In the genomic region with DNA sequence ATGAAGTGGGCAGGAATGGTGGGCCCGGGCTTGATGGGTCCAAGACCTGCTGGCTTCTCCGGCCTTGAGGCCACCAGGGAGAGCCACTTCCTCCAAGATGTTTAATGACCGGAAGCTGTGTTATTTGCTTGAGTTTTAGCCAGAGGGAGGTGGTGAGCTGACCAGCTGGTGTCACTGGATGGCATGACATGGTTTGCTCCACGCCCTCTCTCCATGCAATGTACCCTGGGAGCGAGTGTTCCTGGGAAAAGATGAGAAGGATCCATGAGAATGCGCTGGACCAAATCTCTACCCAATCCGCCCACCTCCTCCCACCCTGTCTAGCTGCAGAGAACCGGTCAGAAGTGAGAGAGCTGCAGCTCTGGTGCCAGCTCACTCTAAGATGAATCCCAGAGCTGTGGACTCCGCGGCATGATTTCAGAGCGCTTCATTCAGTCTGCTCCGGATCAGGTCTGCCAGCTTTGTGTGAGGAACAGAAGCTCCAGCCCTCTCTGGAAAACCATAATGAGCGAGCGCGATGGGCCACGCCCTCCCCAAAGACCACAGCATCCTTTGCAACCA, we compare ENCODE assay signal across 20 mouse cellular contexts.
DNase-seq lines count a peak whose midpoint lies in the region; ATAC-seq and TF ChIP-seq lines count a peak whose summit lies in the region.
"Had no signal": no experiment of that assay in that cellular context is flagged by ENCODE, and none has a peak within 500 bp of the region (broad histone marks: within the 10 kb centered on the region; RNA-seq: fewer than 3 reads in every experiment).

No protein-coding gene starts in this region.

- H3K36me3 ChIP-seq in forebrain, postnatal 0 days (ENCODE audit: insufficient read depth), result no peaks in the 10 kb centered on the region
- H3K36me3 ChIP-seq in forebrain, embryonic 15.5 days, result peaks cover 5% of the 10 kb centered on the region; the same call in 1 of the 2 replicates
- H3K36me3 ChIP-seq in kidney, embryonic 14.5 days (ENCODE audit: control insufficient read depth, insufficient read depth, low read length), result no peaks in the 10 kb centered on the region
- H3K36me3 ChIP-seq: heart, embryonic 15.5 days; liver, embryonic 15.5 days; neural tube, embryonic 12.5 days had no signal

- no peak overlapping the region for H3K9ac ChIP-seq in forebrain, postnatal 0 days
- no peak overlapping the region for H3K9ac ChIP-seq in forebrain, embryonic 15.5 days (replicated peaks)
- no peak overlapping the region for H3K9ac ChIP-seq in kidney, embryonic 14.5 days (ENCODE audit: low read depth, low read length)
- H3K9ac ChIP-seq: heart, embryonic 15.5 days; hindbrain, embryonic 14.5 days; liver, embryonic 15.5 days; neural tube, embryonic 12.5 days had no signal

- 91% methylated on average over 16 of the region's 16 CpGs for WGBS in forebrain, postnatal 0 days
- WGBS in forebrain, embryonic 15.5 days, result 91% methylated on average over 16 of the region's 16 CpGs
- 78% methylated on average over 16 of the region's 16 CpGs for WGBS in kidney, embryonic 14.5 days

- TF ChIP-seq CTCF in forebrain, postnatal 0 days (IDR thresholded peaks at IDR 0.05; ENCODE audit: low read depth), result 0 out of 2 replicates have a peak, but pooled peaks have one; percentile 9

- H3K4me1 ChIP-seq in forebrain, postnatal 0 days (ENCODE audit: insufficient read depth), result no peaks in the 10 kb centered on the region
- H3K4me1 ChIP-seq in forebrain, embryonic 15.5 days, result peaks cover 9% of the 10 kb centered on the region
- H3K4me1 ChIP-seq in kidney, embryonic 14.5 days (ENCODE audit: control insufficient read depth, insufficient read depth, low read length), result peaks cover 16% of the 10 kb centered on the region

- ATAC-seq in forebrain, postnatal 0 days, result no peak
- no peak for ATAC-seq in forebrain, embryonic 15.5 days (replicated peaks)
- peak; percentile 47 for ATAC-seq in kidney, embryonic 14.5 days (ENCODE audit: low FRiP score, low TSS enrichment)
- ATAC-seq: forebrain, embryonic 14.5 days; Patski had no signal

- no peaks in the 10 kb centered on the region for H3K27me3 ChIP-seq in forebrain, postnatal 0 days (ENCODE audit: insufficient read depth, low read length)
- no peaks in the 10 kb centered on the region for H3K27me3 ChIP-seq in forebrain, embryonic 15.5 days
- no peaks in the 10 kb centered on the region for H3K27me3 ChIP-seq in kidney, embryonic 14.5 days (ENCODE audit: control insufficient read depth, insufficient read depth, low read length)
- H3K27me3 ChIP-seq: CH12.LX; heart, embryonic 15.5 days; neural tube, embryonic 12.5 days; Patski had no signal

- no peak overlapping the region for H3K27ac ChIP-seq in forebrain, postnatal 0 days (ENCODE audit: low read depth, low read length)
- no peak overlapping the region for H3K27ac ChIP-seq in forebrain, embryonic 15.5 days (replicated peaks)
- H3K27ac ChIP-seq in kidney, embryonic 14.5 days (ENCODE audit: low read depth, low read length), result 0 out of 2 replicates have a peak overlapping the region, but pooled peaks have one; percentile 3
- H3K27ac ChIP-seq: heart, adult 2 months; heart, embryonic 15.5 days; hindbrain, embryonic 14.5 days; liver, embryonic 15.5 days; neural tube, embryonic 12.5 days had no signal

- no peak for DNase-seq in forebrain, postnatal 0 days
- no peak for DNase-seq in kidney, adult 18-20 months
- peak; percentile 44 for DNase-seq in right cerebral cortex, adult 18-20 months
- DNase-seq in right cerebral cortex, postnatal 25 days, result no peak
- DNase-seq in thymus, postnatal 36 days, result no peak
- no peak for DNase-seq in adrenal gland, postnatal 10 days
- DNase-seq: cerebellum, adult 9-10 months; heart, adult 2 months; kidney, adult 8-10 months; lung, postnatal 14 days; right cerebral cortex, postnatal 14 days had no signal

- H3K4me3 ChIP-seq in forebrain, postnatal 0 days (ENCODE audit: low read depth, low read length), result no peak overlapping the region
- H3K4me3 ChIP-seq in forebrain, embryonic 15.5 days, result no peak overlapping the region
- no peak overlapping the region for H3K4me3 ChIP-seq in kidney, embryonic 14.5 days (ENCODE audit: low read length)
- H3K4me3 ChIP-seq: heart, adult 2 months; heart, embryonic 15.5 days; liver, embryonic 15.5 days; neural tube, embryonic 12.5 days had no signal

- no peaks in the 10 kb centered on the region for H3K9me3 ChIP-seq in forebrain, postnatal 0 days (ENCODE audit: low read length)
- H3K9me3 ChIP-seq in forebrain, embryonic 15.5 days, result no peaks in the 10 kb centered on the region
- H3K9me3 ChIP-seq in kidney, embryonic 14.5 days (ENCODE audit: control insufficient read depth, low read length), result no peaks in the 10 kb centered on the region
- H3K9me3 ChIP-seq: heart, embryonic 15.5 days; liver, embryonic 15.5 days; neural tube, embryonic 12.5 days had no signal

- H3K4me2 ChIP-seq in forebrain, postnatal 0 days (ENCODE audit: low read depth), result no peak overlapping the region
- H3K4me2 ChIP-seq in forebrain, embryonic 15.5 days (replicated peaks), result no peak overlapping the region
- H3K4me2 ChIP-seq in kidney, embryonic 14.5 days (replicated peaks; ENCODE audit: low read depth, low read length), result no peak overlapping the region
- H3K4me2 ChIP-seq: heart, embryonic 15.5 days; hindbrain, embryonic 14.5 days; liver, embryonic 15.5 days; neural tube, embryonic 12.5 days had no signal
